Mouse (Mus musculus) WW6 (cell line): ENCODE measurements around the gene Dyrk4.

Experiments
- DNase-seq: peaks from one replicate; pipeline ENCODE4 v3.0.0-alpha.2; 2013; ENCODE audit warnings: low read depth, low spot score

Dyrk4 gene

DNA sequence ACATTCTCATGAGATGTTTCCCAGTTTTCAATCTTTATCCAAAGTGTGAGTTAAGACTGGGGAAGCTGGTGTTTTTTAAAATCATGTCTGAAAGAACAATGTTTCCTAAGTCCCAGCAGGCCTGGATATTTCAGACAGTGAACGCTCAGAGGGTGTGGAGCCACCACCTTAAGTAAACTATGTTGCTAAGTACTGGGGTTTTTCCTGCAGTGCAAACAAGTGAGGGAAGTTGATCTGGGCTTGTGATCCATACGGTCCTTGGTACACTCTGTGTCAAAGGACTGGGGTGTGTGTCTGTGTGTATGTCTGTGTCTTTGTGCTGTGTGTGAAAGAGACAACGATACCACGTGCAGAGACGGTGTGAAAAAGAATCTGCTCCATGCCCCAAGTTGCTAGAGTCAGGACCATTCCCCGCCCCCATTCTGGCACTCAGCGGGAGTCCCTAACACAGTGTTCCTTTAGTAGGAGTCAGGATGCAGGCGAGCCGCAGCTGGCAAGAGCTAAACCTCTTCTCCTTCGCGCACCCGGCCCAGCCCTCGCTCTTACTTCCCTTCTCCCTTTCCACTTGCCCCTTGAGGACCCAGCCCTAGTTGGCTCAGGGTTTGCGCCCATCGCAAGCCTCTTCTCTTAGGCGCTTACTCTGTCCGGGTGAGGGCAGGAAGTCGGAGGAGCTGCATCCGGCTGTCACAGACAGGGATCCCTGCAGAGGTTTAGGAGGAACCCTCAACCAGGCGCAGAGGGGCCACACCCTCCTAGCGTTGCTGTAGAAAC, at the start of gene Dyrk4:
Gene Dyrk4 (minus strand): TSS at position 729 of the 771 bp plus-strand sequence.
- peak; percentile 59 for DNase-seq

DNA sequence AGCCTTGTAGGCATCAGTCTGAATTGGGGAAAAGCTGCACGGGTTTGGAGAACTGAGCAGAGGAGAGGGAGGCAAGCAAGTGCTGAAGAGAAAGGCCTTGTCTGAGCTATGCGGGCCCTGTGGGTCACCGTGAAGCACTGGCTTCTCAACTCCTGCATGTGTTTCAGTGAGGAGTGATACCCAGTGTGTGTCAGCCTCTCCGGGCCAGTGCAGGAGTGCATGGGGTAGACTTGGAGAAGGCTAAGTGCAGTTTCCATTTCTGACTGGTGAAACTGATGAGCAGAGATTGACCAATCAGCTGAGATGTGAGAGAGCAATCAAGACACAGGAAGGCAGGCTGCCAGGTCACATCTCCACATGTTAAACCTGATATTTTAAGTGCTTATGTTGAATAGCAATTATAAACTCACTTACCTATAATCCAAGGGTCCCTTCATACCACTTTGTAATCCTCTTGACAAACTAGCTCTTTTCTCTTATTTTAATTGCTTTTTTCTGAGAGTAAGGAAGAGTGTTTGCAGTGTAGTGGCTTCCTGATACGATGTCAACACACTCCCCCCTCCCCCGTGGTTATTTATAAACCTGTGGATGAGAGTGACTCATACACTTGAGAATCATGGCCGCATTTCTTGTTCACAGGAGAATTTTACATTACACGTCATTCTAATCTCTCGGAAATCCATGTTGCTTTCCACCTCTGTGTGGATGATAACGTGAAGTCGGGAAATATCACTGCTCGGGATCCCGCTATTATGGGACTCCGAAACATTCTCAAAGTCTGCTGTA, 44.8 kb upstream of the Dyrk4 start:
- DNase-seq: no peak

GRCm38 (mm10) chr6:126963426-126963825, 41.8 kb upstream of the Dyrk4 start:
- no peak for DNase-seq

DNA sequence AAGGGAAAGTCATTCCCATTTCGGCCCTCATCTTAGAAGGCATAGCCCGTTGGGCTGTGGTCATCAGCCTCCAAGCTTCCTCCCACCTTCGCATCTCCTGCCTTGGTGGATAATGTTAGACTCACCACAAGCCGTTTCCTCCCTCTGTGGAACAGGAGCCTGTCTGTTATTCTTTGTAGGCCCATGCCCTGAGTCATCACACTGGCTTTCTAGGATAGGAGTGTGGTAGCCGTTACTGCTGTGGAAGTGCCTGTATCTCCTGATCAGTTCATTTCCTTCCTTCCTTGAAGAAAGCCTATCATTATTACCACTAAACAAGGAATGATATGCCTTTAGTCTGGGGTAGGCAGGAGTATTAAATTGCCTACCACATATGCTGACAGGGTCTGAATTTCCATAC, 41.1 kb upstream of the Dyrk4 start:
- no peak for DNase-seq

DNA sequence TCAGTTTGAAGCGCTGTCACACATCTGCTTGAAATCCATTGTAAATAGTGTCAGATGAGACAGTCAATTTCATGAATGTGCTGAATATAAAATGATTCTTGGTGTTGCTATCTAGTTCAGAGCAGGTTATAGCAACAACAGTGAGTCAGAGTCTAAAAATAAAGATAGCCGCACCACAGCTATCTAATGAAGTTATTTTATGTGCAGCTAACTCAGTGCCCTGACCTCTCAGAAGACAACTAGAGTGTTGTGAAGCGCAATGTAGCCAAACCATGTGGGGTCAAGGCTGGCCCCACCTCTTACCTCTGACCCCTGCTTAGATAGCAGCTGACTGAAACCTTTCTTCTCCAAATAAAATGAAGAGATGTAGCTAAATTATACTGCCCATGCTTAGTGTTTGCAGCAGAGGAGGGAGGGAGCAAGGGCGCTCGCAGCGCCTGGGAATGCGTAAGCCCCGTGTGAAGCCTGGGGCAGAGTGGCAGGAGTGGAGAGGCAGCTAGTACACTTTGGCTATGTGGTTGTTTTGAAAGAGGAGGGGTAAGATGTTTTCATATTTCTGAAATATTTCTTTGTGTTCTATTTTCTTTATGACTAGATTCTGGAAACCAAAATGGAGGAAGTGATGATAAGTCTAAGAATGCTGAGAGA, 39.9 kb upstream of the Dyrk4 start:
- DNase-seq: no peak

DNA sequence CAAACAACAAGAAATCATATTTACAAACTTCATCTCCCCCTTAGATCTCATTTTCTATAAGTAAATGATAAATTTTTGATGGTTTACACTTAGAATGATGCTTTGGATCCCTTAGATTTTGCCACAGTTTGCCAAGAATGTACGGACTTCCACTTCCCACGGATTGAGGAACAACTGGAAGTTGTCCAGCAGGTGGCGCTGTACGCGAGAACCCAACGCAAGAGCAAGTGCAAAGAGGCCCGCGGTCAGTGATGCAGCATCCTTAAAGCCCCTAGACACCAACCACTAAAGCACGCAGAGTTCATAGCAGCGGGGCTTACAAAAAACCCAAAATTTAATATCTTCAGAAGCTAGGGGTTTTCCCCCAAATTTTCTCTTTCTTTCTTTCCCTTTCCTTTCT, 34.1 kb upstream of the Dyrk4 start:
- peak; percentile 67 for DNase-seq

GRCm38 (mm10) chr6:126948336-126948735, 26.7 kb upstream of the Dyrk4 start:
- no peak for DNase-seq

- no peak for DNase-seq
Measured at GRCm38 (mm10) chr6:126940451-126940850, 18.8 kb upstream of the Dyrk4 start.

- peak; percentile 96 for DNase-seq
Measured at GRCm38 (mm10) chr6:126939487-126940171, 18.0 kb upstream of the Dyrk4 start, which contains the start of the genes Rad51ap1 and D6Wsu163e. Gene Rad51ap1 (minus strand): TSS chr6:126939587. Gene D6Wsu163e (plus strand): TSS chr6:126939962.

DNA sequence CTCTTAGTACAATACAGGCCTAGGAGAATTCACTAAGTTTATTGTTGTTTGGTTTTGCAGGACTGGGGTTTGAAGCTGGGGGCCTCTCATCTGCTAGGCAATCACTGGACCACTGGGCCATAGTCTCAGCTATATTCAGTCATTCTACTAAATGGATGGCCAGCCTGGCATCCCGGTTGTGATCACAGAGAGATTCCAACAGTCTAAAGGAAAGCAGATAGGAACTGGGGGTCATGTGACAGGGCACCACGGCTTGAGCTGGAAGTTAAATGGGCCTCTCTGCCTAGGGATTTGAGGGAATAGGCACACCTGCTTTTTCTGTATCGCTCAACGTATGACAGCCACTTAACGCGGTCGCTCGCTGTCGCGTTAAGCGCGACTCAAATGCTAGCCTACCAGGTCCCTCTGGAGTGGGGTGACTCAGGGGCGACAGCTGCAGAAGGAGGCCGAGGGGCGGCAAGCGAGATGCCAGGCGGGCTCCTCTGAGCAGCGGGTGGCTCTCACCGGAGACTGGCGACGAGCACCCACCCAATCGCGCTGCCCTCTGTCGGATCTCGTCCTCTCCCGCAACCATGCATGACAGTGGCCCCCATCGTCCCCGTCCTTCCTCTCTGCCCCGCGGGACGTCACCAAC, 17.3 kb upstream of the Dyrk4 start:
- no peak for DNase-seq

- no peak for DNase-seq
Measured at GRCm38 (mm10) chr6:126938047-126938446, 16.4 kb upstream of the Dyrk4 start.

DNA sequence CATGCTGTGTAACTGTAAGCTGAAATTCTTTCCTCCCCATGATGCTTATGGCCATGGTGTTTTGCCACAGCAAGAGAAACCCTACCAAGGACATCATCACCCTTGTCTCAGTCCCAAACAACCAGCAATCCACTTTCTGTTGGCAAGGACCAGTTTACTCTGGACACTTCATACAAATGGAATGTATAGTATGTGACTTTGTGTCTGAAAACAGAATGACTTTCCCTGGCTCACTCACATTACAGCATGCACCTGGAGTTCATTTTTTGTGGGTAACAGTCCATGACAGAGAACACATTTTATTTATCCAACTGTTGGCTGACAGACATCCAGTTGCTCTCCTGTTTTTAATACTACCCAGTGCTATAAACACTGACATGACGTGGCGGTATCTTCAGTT, 11.3 kb upstream of the Dyrk4 start:
- no peak for DNase-seq

DNA sequence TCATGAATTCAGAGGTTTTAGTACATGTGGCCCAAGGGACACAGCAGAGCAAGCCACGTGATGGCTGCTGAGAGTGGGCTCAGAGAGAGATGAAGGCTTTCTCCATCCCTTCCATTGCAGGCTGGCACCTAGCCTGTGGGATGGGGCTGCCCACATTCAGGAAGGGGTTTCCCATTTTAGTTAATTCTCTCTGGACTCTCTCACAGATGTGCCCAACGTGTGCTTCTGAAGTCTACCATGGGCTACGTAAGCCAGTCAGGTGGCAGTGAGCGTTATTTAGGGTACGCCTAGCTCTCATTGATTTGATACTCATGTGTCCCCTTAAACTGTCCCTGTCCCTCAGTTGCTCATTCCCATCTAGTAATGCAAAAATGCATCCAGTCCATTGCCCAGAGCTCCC, 6.7 kb downstream of the Dyrk4 start:
- no peak for DNase-seq

DNA sequence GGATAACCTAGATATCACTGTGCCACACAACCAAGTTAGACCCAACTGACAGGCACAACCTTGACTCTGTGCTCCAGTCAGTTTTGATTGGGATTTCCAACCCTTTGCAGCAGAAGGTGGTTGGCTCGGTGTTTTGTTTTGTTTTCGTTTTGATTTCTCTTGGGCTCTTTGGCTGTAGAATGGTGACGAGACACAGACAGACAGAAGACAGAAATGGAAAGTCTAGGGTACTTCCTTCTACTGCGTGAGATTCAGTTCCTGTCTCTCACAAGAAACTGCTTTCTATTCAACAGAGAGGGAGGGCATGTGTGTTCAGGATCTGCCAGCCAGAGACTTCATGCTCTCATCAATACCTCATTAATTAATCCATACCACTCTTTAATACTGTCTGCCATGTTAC, 10.9 kb downstream of the Dyrk4 start:
- DNase-seq: no peak

- DNase-seq: no peak
Measured at GRCm38 (mm10) chr6:126907876-126908275, 13.8 kb downstream of the Dyrk4 start.

DNA sequence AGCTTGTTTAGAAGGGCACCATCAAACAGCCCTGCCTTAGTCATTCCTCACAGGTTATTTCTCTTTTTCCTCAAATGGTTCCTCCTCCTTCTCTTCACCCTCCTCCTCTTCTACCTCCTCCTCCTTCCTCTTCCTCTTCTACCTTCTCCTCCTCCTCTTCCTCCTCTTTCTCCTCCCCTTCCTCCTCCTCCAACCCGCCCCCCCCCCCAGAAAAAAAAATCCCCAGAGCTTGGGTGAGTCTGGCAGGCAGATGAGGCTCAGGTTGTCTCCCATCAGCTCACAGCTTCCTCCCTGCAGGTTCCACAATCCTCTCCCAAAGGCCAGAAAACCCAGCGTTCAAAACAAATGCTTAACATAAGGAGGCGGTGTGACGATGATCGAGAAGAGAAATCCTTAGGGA, 14.3 kb downstream of the Dyrk4 start:
- no peak for DNase-seq

DNA sequence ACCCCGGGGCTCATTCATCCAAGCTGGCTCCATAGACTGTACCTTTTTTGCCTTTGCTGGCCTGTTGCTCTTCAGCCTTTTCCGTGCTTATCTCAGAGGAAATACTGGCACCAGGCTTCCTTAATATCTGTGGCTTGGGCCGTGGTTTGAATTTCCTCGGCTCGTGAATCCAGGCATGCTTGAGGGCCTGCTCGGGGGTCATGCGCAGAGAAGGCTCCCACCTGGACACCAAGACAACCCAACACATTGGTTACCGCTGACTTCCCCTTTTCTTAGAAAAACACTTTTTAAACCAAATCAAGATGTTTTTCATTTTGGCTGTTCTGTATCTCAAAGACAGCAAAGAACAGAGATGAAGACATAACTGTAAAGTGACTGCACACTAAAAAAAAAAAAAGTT, 44.5 kb downstream of the Dyrk4 start:
- DNase-seq: no peak

DNA sequence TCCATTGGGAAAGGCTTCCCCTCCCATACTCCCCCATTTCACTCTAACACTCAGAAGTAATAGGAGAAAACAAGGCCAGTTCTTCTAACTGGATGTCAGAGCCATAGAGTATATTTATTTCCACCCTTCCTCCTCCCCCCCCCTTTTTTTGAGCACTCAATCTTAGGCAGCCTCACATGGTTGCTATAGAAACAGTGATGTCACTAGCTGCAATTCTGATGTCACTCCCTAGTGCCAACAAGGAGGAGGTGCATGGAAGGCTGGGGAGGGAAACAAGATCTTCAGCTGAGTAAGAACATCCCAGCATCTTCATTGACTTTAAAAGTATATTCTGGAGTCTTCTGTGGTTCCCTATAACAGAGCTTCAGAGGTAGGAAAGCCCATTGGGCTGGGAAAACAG, 68.8 kb downstream of the Dyrk4 start, which contains the start of gene Akap3:
Gene Akap3 (plus strand): TSS at position 218 of the 400 bp plus-strand sequence.
- DNase-seq: no peak

GRCm38 (mm10) chr6:126848712-126849704, 72.6 kb downstream of the Dyrk4 start, which contains the start of gene Ndufa9:
Gene Ndufa9 (minus strand): TSS chr6:126849136.
- peak; percentile 87 for DNase-seq

DNA sequence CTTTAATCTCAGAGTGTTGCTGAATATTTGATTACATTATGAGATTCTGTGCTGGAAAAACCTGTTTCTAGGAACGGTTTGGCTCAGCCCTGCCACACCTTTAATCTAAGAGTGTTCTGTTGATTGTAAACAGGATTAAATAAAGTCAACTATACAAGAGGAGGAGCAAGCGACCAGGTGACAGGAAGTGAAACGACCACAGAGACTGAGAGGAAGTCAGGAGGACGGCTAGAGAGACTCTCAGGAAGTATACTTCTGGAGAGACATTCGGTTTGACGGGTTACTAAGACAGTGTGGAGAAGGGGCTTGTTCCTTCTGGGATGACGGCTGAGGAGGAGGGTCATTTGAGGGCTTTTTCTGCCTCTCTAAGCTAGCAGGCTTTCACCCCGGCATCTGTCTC, 85.0 kb downstream of the Dyrk4 start:
- DNase-seq: no peak
